Mouse (Mus musculus): Measurements from ENCODE around the gene Tctn1.
A peak's percentile ranks its signal among the peaks of the same experiment; 100 is the strongest.

The Tctn1 gene

DNA sequence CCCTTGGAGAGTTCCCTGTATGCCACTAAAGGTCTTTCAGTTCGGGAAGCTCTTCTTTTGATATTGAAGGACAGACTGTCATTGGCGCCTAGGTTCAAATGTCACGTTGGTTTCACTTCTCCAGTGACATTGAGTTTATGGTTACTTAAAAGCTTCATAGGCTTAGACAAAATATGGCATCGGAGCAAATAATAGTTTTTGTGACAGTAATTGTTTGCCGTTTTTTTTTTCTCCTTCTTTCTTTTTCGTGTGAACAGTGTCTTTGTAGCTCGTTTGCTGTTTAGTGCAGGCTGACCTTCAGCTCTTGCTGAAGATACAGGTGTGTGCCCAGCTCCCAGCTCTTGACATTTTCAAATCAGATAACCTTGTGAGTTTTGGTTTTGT is 21.5 kb upstream of the Tctn1 start:
- no peak for DNase-seq (ENCODE audit: low spot score)

DNA sequence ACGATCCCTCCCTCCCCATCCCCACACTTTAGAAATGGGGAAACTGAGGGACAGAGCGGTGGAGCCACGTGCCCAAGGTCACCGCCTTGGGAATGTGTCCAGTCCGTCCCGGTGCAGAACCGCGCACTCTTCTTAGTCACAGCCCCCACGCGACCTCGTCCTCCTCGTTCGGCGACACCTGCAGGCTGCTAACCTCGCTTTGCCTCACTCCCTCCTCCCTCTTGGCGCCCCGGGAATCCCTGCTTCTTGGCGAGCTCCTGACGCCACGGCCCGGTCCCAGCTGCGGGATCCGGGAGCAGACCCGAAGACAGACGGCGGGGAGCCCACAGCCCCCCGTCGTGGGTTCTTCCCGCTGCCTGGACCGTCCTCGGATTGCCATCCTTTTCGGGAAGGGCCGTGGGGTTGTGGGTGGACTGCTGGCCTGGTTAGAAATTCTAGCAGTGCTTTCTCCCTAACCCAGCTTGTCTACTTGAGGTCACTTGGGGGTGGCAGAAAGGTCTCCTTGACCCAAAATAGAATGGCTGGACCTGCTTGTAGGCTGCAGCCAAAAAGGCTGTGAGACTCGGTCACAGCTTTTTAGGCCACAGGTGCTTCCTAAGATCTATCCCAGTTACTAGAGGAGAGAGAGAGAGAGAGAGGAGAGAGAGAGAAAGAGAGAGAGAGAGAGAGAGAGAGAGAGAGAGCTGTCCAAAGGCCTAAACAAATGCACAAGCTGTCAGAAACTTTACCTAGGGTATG is 20.9 kb upstream of the Tctn1 start:
- peak; percentile 36 for DNase-seq (ENCODE audit: low spot score)

DNA sequence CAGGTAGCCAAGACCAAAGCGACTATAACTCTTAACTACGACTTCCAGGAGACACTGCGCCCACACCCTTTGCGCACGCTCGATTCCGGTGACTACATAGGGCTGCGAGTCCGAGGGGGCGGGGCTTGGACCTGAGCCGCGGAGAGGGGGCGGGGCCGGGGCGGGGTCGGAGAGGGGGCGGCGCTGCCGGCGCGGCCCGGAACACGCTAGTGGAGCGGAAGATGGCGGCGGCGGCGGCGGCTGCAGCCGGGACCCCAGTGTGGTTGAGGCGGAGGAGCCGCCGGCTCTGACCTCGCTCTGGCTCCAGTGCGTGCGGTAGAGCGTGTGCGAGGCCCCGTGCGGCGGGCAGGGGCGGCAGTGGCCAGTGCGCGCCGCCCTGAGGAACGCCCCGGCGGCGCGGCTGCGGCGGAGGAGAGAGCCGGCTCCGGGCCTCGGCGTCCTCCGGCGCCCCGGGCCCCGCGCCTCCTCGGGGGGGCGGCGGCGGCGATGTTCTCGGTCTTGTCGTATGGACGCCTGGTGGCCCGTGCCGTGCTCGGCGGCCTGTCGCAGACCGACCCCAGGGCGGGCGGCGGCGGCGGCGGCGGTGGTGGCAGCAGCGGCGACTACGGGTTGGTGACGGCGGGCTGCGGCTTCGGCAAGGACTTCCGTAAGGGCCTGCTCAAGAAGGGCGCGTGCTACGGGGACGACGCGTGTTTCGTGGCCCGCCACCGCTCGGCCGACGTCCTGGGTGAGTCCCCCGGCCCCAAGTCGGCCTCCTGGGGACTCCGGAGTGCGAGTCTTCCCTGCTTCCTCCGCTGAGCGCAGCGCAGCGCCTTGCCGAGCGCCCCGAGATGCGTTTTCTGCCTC is 20.1 kb upstream of the Tctn1 start, which contains the start of gene Pptc7:
TSS of gene Pptc7 (plus strand) at position 183 of the 846 bp plus-strand sequence.
- DNase-seq (ENCODE audit: low spot score) = peak; percentile 91

DNA sequence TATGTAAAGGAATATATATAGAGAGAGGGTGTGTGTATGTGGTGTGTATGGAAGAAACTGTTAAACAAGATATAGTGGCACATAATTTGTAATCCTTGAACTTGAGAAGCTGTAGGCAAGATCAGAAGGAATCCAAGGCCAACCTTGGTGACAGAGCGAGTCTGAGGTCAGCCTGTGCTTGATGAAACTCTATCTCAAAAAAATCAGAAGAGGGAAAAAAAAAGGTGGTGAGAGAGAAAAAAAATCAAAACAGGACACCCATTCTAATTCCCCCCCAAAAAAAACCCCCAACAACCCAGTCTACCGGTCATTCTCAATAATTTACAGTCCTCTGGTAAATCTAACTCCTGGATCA is 19.5 kb upstream of the Tctn1 start:
- DNase-seq (ENCODE audit: low spot score) = no peak

DNA sequence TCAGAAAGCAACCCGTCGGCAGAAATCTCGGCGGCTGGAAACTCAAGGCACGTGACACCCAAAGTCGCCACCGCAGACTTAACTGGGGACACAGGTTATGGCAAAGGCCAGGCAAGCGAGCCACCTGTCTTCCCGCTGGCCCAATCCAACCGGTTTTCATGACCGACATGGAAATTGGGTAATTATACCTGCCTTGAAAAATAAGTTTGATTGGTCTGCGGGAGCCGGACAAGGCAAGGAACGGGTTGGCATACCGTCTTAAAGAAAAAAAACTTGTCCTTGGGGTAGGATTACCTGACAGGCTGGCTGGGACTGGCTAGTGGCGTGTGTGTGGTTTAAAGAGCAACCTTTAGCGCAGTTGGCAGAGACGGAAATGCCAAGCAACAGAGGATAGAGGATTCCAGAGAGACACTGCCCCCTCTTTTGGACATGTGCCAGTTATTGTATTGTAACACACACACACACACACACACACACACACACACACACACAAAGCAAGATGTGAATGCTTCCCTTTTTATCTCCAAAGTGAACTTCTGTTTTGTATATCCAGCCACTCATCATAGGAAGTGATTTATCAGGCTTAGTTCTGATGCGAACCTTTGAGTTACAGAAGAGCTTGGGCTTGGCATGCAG is 16.7 kb upstream of the Tctn1 start:
- no peak for DNase-seq (ENCODE audit: low spot score)

DNA sequence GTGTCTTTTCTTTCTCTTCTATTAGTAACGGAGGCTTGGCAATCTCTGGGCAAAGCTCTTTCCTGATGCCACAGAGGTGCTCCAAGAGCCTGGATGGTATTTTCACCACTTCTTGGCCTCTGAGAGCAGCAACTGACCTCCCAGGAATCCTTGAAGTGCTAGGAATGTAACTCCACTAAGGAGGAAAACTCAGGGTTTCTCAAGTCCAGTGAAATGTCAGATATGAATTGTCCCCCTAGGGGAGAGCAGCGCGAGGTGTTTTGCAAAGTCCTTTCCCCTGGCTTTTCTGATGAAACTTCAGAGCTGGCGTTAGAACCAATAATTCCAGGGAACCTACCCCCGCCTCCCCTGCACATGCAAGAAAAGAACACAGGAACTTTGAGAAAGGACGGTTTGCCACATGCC is 16.2 kb upstream of the Tctn1 start:
- no peak for DNase-seq (ENCODE audit: low spot score)

DNA sequence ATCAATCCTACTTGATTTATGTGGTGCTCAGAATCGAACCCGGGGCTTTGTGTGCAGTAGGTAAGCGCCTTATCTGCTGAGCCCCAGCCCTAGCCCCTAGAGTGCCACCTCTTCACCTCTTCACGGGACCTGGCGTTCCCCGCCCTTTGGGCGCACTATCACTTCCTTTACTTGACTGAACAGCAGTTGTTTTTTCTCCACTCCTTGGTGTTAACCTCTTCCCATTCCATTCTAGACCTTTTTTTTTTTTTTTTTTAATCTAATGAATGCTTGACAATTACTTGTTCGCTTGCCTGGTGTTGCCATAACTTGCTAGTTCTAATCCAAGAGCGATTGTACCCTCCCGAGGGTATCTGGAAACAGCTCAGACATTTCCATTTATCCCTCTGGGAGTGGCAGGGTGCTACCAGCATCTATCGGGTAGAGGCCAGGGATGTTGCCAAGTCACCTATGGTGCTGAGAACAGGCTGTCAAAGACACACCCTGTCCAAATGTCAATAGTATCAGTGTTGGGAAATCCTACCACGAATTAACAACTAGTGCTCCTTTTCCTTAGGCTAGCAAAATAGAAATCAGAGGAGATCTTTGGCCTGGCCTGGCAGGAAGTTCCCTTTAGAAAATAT is 15.7 kb upstream of the Tctn1 start:
- DNase-seq (ENCODE audit: low spot score) = no peak

DNA sequence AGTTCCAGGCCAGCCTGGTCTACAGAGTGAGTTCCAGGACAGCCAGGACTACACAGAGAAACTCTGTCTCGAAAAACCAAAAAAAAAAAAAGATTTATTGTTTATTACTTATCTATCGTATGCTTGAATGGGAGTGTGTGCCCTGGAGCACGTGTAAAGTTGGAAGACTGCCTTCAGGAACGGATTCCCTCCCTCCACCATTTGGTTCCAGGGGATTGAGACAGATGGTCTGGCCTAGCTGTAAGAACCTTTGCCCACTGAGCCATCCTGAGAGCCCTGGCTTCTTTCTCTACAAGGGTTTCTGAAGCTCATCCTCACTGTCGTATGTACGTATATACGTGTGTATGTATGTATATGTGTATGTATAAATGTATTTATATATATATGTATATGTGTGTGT is 14.7 kb upstream of the Tctn1 start:
- DNase-seq (ENCODE audit: low spot score) = no peak

DNA sequence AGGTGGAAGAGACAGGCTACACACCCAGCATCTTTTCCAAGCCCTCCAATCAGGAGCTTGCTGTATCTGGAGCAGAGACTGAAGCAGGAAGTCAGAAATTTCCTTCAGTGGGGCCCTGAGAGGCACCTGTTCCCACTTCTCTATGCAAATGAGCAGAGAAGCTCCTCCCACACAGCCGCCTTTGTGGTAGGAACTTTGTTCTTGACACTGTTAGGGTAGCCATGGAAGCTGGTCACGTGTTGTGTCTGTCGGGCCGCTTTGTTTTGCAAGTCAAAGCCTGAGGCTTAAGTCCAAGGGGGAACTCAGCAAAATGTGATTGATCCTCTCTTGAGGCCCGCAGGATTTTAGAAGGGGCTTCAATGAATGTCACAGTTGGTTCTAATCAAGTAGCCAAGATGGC is 10.5 kb upstream of the Tctn1 start:
- no peak for DNase-seq (ENCODE audit: low spot score)

DNA sequence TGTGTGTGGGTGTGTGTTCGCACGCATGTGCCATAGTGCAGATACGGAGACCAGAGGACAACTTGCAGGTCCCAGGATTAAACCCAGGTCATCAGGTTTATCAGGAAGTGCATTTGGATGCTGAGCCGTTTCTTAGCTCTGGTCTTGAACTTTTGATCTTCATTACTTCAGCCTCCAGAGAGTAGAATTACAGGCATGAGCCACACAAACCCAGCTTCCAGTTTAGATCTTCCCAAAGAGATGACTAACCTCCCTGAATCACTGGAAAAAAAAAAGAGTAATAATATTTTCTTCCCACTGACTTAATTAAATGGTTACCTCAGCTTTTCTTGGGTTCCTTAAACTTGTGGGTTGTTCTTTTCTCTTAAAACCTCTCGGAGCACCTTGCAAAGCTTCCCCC is 8.6 kb upstream of the Tctn1 start:
- DNase-seq (ENCODE audit: low spot score) = no peak

DNA sequence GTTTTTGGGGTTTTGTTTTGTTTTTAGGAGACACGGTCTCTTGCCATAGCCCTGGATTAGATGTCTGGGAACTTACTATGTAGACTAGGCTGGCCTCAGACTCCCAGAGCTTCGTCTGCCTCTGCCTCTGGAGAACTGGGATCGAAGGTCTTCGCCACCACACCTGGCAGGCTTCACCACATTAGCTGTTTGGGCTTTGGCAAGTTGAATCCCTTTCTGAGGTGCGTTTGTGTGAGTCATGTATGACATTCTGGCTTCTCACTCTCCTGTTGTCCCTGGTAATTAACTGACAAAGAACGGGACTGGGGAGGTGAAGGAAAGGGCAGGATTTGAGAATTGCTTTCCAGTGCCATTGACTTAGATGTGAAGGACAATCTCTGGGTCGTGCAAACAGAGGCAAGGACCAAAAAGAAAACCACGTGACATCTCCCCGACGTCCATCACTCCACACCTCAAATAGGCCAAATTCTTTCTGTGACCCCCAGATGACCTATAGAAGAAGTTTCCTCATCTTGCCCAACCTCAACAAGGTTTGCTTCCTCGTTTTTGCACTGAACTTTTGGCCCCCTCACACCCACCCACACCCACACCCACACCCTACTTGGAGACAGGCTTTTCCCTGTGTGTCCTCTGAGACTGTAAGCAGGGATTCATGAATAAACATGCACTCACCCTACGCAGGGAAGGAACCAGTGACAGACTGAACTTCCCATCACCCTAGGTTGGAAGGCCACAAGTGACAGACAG is 4.8 kb upstream of the Tctn1 start:
- DNase-seq (ENCODE audit: low spot score) = no peak

DNA sequence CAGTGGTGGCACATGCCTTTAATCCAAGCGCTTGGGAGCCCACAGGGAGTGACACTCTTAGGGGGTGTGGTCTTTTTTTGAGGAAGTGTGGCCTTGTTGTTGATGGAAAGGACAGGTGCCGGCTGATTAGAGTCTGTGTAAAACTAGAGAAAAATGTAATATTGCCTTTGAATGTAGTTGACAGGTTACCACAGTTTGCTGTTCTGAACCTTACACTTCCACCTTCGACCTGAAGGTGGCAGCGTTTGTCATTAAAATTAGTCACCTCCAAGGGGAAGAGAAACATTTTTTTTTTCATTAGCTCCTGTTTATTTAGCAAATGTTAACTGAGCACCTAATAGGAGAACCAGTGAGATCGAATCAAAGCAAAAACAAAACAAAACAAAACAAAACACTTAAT is 3.6 kb upstream of the Tctn1 start:
- peak; percentile 84 for DNase-seq (ENCODE audit: low spot score)

DNA sequence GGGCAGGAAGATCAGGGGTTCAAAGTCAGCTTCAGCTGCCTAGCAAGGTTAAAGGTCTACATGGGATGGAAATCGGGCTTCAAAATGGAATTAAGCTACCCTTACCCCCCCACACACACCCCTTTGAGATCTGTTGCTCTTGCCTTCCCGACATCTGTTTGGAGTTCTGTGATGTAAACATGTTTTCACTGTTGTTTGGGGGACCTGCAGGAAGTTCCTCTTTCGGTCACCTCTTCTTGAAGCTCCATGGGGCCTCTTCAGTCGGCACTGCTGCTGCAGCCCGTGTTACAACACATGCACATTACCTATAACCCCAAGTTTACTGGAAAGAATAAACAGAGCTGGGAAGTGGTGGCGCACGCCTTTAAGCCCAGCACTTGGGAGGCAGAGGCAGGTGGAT is 2.9 kb upstream of the Tctn1 start:
- DNase-seq (ENCODE audit: low spot score) = no peak

DNA sequence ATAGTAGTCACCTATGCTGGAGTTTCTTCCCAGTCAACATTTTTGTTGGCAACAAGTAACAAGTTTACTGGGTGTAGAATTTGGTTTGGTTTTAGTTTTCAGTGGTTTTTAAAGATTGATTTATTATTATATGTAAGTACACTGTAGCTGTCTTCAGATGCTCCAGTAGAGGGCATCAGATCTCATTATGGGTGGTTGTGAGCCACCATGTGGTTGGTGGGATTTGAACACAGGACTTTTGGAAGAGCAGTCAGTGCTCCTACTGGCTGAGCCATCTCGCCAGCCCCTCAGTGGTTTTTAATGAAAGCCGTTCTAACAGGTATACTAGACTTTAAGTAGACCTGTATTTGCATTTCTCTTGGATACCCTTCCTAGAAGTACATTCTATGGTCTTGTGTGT is 1.7 kb upstream of the Tctn1 start:
- DNase-seq (ENCODE audit: low spot score) = no peak

DNA sequence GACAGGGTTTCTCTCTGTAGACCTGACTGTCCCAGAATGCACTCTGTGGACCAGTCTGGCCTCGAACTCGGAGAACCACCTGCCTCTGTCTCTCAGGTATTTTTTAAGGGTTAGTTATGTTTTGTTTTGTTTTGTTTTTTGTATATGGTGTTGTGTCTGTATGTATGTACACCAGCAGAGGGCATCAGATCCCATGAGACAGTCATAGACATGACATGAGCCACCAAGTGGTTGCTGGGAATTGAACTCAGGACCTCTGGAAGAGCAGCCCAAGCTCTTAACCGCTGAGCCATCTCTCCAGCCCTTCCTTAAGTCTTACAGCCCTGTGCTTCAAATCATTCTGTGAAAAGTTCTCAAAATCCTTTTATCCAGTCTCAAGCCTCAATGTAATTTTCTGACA is 927 bp upstream of the Tctn1 start:
- no peak for DNase-seq (ENCODE audit: low spot score)

DNA sequence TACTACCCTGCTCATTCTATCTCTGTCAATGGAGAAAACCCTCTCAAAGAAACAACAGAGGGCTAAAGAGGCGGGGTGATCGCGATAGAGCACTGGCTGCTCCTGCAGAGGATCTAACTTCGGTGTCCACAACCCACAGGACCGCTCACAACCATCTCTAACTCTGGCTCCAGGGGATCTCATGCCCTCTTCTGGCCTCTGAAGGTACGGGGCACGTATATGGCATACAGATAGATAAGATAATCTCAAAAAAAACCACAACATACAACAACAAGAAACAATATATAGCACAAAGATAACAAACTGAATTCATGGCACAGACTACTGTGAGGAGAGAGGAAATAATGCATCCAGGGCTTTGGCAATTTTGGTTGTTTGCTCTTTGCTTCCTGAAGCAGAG is 2.2 kb downstream of the Tctn1 start:
- DNase-seq (ENCODE audit: low spot score) = no peak

DNA sequence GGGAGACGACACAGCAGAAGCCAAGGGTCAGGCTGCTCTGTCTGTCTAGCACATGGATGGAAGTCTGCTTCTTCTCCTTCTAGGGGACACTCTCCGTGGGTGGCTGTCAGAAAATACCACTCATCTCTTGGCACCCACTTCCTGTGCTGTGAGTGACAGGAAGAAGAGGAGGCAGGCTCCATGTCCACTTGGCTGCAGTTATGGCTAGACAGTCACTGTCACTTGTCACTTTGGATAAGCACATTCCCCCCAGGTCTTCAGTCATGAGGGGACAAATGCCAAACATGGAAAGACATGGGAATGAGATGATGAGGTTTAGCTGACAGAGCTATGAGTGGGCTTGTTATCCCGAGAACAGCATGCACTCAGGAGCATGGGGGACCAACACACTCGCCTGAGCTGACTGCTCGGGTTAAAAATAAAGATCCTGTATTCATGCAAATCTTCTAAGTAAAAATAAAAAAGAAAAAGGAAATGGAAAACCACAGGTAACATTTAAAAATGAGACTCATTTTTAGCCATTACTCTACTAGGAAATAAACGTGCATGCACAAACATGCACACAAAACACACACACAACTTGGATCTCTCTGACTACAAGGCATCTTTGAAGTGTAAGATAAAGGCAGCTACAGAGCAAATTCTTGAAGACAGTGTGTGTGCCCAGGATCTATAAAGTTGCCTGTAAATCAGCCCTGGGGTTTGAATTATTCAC is 6.1 kb downstream of the Tctn1 start:
- no peak for DNase-seq (ENCODE audit: low spot score)

DNA sequence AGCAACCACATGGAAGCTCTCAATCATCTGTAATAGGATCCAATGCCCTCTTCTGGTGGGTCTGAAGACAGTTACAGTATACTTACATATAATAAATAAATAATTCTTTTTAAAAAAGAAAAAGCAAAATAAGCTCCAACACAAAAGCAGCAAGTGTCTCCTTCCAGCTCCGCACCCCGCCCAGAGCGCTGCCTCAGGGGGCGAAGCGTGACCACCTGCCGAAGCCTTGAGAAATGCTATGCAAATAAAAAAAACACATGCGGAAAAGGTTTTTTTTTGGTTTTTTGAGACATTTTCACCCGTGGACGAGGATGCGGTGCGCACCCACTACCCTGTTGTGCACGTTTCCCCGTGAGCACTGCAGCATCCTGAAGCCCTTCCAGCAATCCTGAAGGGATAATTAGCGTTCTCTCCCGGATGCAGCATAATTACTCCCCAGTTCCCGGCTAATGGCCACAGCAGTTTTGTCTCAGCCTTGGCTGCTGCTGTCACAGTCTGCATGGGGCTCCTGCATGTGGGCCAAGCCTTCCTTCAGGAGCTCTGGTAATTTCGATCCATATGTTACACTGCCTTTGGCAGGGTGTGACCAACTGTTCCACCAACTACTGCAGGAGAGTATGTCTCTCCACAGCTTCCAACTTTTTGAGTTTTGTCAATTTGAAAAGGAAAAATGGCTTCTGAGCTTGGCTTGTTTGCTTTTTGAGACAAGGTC is 12.2 kb downstream of the Tctn1 start:
- no peak for DNase-seq (ENCODE audit: low spot score)

DNA sequence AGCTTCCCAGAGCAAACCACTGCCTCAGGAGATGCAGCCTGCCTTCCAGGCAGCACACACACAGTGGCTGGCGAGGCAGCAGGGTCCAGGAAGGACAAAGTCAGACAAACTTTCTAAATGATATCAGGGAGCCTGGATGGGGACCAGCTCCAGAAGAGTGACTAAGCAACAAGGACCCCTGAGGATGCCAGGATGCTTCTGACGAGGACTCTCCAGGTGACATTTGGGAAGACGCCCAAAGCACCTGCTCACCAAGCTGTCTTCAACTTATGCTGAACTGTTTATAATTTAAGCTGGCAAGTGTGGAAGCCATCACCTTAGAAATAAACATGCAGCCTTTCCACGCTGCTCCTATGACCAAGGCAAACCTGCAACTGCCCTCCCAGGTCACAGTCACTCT is 15.0 kb downstream of the Tctn1 start:
- DNase-seq (ENCODE audit: low spot score) = no peak

DNA sequence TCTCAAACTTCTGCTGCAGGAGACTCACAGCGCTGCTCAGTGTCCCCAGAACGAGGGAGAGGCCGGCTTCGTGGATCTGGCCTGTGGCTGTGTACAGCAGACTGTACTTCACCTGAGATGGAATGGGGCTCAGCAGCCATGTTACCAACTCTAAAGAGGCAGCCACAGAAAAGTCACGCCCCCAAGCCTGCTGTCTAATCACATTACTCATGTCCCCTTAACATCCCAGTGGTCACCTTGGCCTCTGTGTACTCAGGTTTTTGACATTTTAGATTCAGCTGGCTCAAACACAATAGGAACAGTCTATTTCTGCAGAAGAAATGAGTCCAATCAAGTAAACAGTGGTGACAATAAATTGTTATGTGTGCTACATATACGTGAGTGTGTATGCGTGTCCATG is 16.3 kb downstream of the Tctn1 start:
- DNase-seq (ENCODE audit: low spot score) = no peak

DNA sequence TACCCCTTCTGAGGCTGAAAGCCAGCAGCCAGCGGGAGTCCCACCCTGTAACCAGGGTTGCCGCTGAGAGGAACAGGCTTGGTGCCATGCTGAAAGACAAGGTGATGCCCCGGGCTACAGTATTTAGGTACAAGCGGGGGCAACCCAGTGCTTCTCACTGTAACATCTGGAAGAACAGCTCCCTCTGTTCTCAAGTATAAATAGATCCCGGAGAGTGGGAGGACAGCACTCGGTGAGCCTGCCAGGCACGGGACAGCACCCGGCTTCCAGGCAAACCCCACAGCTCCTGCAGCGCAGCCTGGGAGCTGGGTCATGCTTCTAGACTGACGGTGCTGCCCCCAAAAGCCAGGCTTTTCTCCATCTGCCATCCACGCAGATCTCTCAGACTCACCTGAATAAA is 16.7 kb downstream of the Tctn1 start:
- peak; percentile 50 for DNase-seq (ENCODE audit: low spot score)
